Mouse (Mus musculus): ENCODE measurements around the gene Ttc41. TPM values are rescaled to one million over a fixed set of nuclear protein-coding genes. Genes with fewer than 3 reads are reported as not detected.

Gene Ttc41
- polyA plus RNA-seq, 1 experiment from 2014 or later: 3.3 TPM

- Histone ChIP-seq H3K27me3 (ENCODE audit: low read depth, poor library complexity, severe bottlenecking) (no peaks in the 10 kb centered on the region), H3K4me3 (peak overlapping the region; percentile 92; the same call in 1 of the 2 replicates), H3K36me3 (peaks cover 22% of the 10 kb centered on the region), H3K9me3 (replicated peaks) (no peaks in the 10 kb centered on the region), H3K4me1 (peaks cover 34% of the 10 kb centered on the region), H3K27ac (replicated peaks) (peak overlapping the region; percentile 92; the same call in 1 of the 2 replicates)
- DNase-seq (ENCODE audit: low spot score): no peak
- WGBS: 89% methylated on average over 3 of the region's 3 CpGs
Measured at GRCm38 (mm10) chr10:86707134-86707533, 1.5 kb downstream of the Ttc41 start.

GRCm38 (mm10) chr10:86712156-86712555, 6.5 kb downstream of the Ttc41 start:
- Histone ChIP-seq H3K4me3 (no peak overlapping the region), H3K4me1 (peaks cover under 1% of the 10 kb centered on the region), H3K9me3 (replicated peaks) (no peaks in the 10 kb centered on the region), H3K27ac (replicated peaks) (no peak overlapping the region), H3K36me3 (no peaks in the 10 kb centered on the region), H3K27me3 (ENCODE audit: low read depth, poor library complexity, severe bottlenecking) (no peaks in the 10 kb centered on the region)
- 74% methylated on average over 3 of the region's 3 CpGs for WGBS
- DNase-seq (ENCODE audit: low spot score): no peak

- H3K4me1 ChIP-seq: peaks cover 15% of the 10 kb centered on the region
- peak overlapping the region; percentile 44 for H3K4me3 ChIP-seq
- H3K9me3 ChIP-seq (replicated peaks): no peaks in the 10 kb centered on the region
- 7% methylated on average over 12 of the region's 12 CpGs for WGBS
- DNase-seq (ENCODE audit: low spot score): peak; percentile 41
- peak overlapping the region; percentile 81 for H3K27ac ChIP-seq (replicated peaks)
- 0 out of 2 replicates have a peak, but pooled peaks cover 4% of the 10 kb centered on the region for H3K27me3 ChIP-seq (ENCODE audit: low read depth, poor library complexity, severe bottlenecking)
- H3K36me3 ChIP-seq: no peaks in the 10 kb centered on the region
Measured at GRCm38 (mm10) chr10:86727548-86727980, 22.0 kb downstream of the Ttc41 start.

GRCm38 (mm10) chr10:86728176-86728575, 22.6 kb downstream of the Ttc41 start:
- 89% methylated on average over 3 of the region's 3 CpGs for WGBS
- no peaks in the 10 kb centered on the region for H3K36me3 ChIP-seq
- H3K27me3 ChIP-seq (ENCODE audit: low read depth, poor library complexity, severe bottlenecking): 0 out of 2 replicates have a peak, but pooled peaks cover 4% of the 10 kb centered on the region
- H3K27ac ChIP-seq (replicated peaks): peak overlapping the region; percentile 81; the same call in 1 of the 2 replicates
- H3K4me1 ChIP-seq: peaks cover 15% of the 10 kb centered on the region
- no peaks in the 10 kb centered on the region for H3K9me3 ChIP-seq (replicated peaks)
- no peak for DNase-seq (ENCODE audit: low spot score)
- no peak overlapping the region for H3K4me3 ChIP-seq

- Histone ChIP-seq H3K27me3 (ENCODE audit: low read depth, poor library complexity, severe bottlenecking) (0 out of 2 replicates have a peak, but pooled peaks cover 4% of the 10 kb centered on the region), H3K27ac (replicated peaks) (peak overlapping the region; percentile 69), H3K4me3 (peak overlapping the region; percentile 57), H3K36me3 (no peaks in the 10 kb centered on the region), H3K4me1 (peaks cover 15% of the 10 kb centered on the region), H3K9me3 (replicated peaks) (no peaks in the 10 kb centered on the region)
- DNase-seq (ENCODE audit: low spot score): peak; percentile 85
- WGBS: 18% methylated on average over 22 of the region's 22 CpGs
Measured at GRCm38 (mm10) chr10:86730823-86731499, 25.4 kb downstream of the Ttc41 start.

GRCm38 (mm10) chr10:86731500-86731863, 25.9 kb downstream of the Ttc41 start:
- WGBS: 66% methylated on average over 2 of the region's 2 CpGs
- DNase-seq (ENCODE audit: low spot score): no peak
- Histone ChIP-seq H3K36me3 (no peaks in the 10 kb centered on the region), H3K27me3 (ENCODE audit: low read depth, poor library complexity, severe bottlenecking) (0 out of 2 replicates have a peak, but pooled peaks cover 4% of the 10 kb centered on the region), H3K4me3 (peak overlapping the region; percentile 57; the same call in 1 of the 2 replicates), H3K27ac (replicated peaks) (no peak overlapping the region), H3K9me3 (replicated peaks) (no peaks in the 10 kb centered on the region), H3K4me1 (peaks cover 15% of the 10 kb centered on the region)

GRCm38 (mm10) chr10:86735036-86735435, 29.4 kb downstream of the Ttc41 start:
- no peak for DNase-seq (ENCODE audit: low spot score)
- no peaks in the 10 kb centered on the region for H3K36me3 ChIP-seq
- peaks cover 4% of the 10 kb centered on the region; the same call in 1 of the 2 replicates for H3K4me1 ChIP-seq
- no peak overlapping the region for H3K27ac ChIP-seq (replicated peaks)
- H3K9me3 ChIP-seq (replicated peaks): no peaks in the 10 kb centered on the region
- H3K27me3 ChIP-seq (ENCODE audit: low read depth, poor library complexity, severe bottlenecking): 0 out of 2 replicates have a peak, but pooled peaks cover 3% of the 10 kb centered on the region
- 88% methylated on average over 4 of the region's 4 CpGs for WGBS
- no peak overlapping the region for H3K4me3 ChIP-seq

GRCm38 (mm10) chr10:86742918-86743317, 37.3 kb downstream of the Ttc41 start:
- 90% methylated on average over 2 of the region's 2 CpGs for WGBS
- H3K27ac ChIP-seq (replicated peaks): no peak overlapping the region

GRCm38 (mm10) chr10:86744306-86744705, 38.7 kb downstream of the Ttc41 start:
- no peak overlapping the region for H3K27ac ChIP-seq (replicated peaks)
- DNase-seq (ENCODE audit: low spot score): peak; percentile 1
- H3K36me3 ChIP-seq: no peaks in the 10 kb centered on the region
- H3K4me1 ChIP-seq: no peaks in the 10 kb centered on the region
- H3K4me3 ChIP-seq: no peak overlapping the region
- no peaks in the 10 kb centered on the region for H3K27me3 ChIP-seq (ENCODE audit: low read depth, poor library complexity, severe bottlenecking)
- WGBS: 90% methylated on average over 7 of the region's 7 CpGs
- no peaks in the 10 kb centered on the region for H3K9me3 ChIP-seq (replicated peaks)

More at GRCm38 (mm10) chr10:86742918-86743317, 37.3 kb downstream of the Ttc41 start:
- DNase-seq (ENCODE audit: low spot score): no peak
- H3K4me1 ChIP-seq: no peaks in the 10 kb centered on the region
- no peak overlapping the region for H3K4me3 ChIP-seq
- no peaks in the 10 kb centered on the region for H3K36me3 ChIP-seq
- no peaks in the 10 kb centered on the region for H3K27me3 ChIP-seq (ENCODE audit: low read depth, poor library complexity, severe bottlenecking)
- no peaks in the 10 kb centered on the region for H3K9me3 ChIP-seq (replicated peaks)

GRCm38 (mm10) chr10:86755816-86756502, 50.3 kb downstream of the Ttc41 start:
- no peaks in the 10 kb centered on the region for H3K4me1 ChIP-seq
- H3K36me3 ChIP-seq: no peaks in the 10 kb centered on the region
- 86% methylated on average over 6 of the region's 6 CpGs for WGBS
- no peaks in the 10 kb centered on the region for H3K9me3 ChIP-seq (replicated peaks)
- no peak overlapping the region for H3K4me3 ChIP-seq
- peak; percentile 4 for DNase-seq (ENCODE audit: low spot score)
- no peaks in the 10 kb centered on the region for H3K27me3 ChIP-seq (ENCODE audit: low read depth, poor library complexity, severe bottlenecking)
- H3K27ac ChIP-seq (replicated peaks): no peak overlapping the region

- H3K36me3 ChIP-seq: no peaks in the 10 kb centered on the region
- no peak overlapping the region for H3K27ac ChIP-seq (replicated peaks)
- H3K9me3 ChIP-seq (replicated peaks): no peaks in the 10 kb centered on the region
- no peaks in the 10 kb centered on the region for H3K27me3 ChIP-seq (ENCODE audit: low read depth, poor library complexity, severe bottlenecking)
- 98% methylated on average over 1 of the region's 1 CpGs for WGBS
- H3K4me3 ChIP-seq: no peak overlapping the region
- 0 out of 2 replicates have a peak, but pooled peaks cover 3% of the 10 kb centered on the region for H3K4me1 ChIP-seq
- no peak for DNase-seq (ENCODE audit: low spot score)
Measured at GRCm38 (mm10) chr10:86757724-86758123, 52.1 kb downstream of the Ttc41 start.

GRCm38 (mm10) chr10:86758211-86758610, 52.6 kb downstream of the Ttc41 start:
- DNase-seq (ENCODE audit: low spot score): no peak
- WGBS: 89% methylated on average over 6 of the region's 6 CpGs
- H3K9me3 ChIP-seq (replicated peaks): no peaks in the 10 kb centered on the region
- no peaks in the 10 kb centered on the region for H3K27me3 ChIP-seq (ENCODE audit: low read depth, poor library complexity, severe bottlenecking)
- H3K4me1 ChIP-seq: 0 out of 2 replicates have a peak, but pooled peaks cover 3% of the 10 kb centered on the region
- H3K4me3 ChIP-seq: no peak overlapping the region
- H3K36me3 ChIP-seq: no peaks in the 10 kb centered on the region
- H3K27ac ChIP-seq (replicated peaks): no peak overlapping the region

- Histone ChIP-seq H3K4me1 (0 out of 2 replicates have a peak, but pooled peaks cover 3% of the 10 kb centered on the region), H3K4me3 (no peak overlapping the region), H3K9me3 (replicated peaks) (no peaks in the 10 kb centered on the region), H3K27me3 (ENCODE audit: low read depth, poor library complexity, severe bottlenecking) (no peaks in the 10 kb centered on the region), H3K27ac (replicated peaks) (no peak overlapping the region; the same call in 1 of the 2 replicates), H3K36me3 (no peaks in the 10 kb centered on the region)
- WGBS: 71% methylated on average over 1 of the region's 1 CpGs
- peak; percentile 4 for DNase-seq (ENCODE audit: low spot score)
Measured at GRCm38 (mm10) chr10:86761236-86761635, 55.6 kb downstream of the Ttc41 start.
